Mouse (Mus musculus): ENCODE results near the gene Golga5.

DNA sequence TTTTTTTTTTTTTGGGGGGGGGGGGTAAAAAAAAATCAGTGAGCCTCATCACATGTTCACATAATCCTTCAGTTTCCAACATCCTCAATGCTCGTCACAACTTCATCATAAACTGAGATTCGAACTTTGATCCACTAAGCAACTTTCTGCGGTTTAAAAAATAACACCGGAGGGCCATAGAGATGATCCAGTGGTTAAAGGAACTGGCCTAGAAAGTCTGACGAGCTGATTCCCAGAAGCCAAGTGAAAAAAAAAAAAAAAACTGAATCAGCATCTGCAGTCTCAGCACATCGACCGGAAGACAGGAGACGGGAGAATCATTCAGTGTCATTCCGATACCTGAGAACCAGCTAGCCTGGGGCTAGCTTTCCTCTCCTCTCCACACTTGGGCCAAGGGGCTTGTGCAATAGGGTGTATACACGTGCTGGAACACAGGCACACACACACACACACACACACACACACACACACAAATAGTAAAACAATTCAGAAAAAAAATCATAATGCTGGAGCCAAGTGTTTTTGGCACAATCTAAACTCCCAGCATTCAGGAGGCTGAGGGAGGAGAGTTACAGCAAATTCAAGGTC, 31.9 kb upstream of the Golga5 start:
- TF ChIP-seq E2F4 (IDR thresholded peaks at IDR 0.05; ENCODE audit: borderline replicate concordance, low read depth, low read length) (no peak), CTCF (IDR thresholded peaks at IDR 0.05 in 2 of 3, conservative IDR thresholded peaks at IDR 0.05 in 1 of 3; ENCODE audit: control insufficient read depth in 1 of 3, insufficient read depth in 1 of 3, low read depth in 2 of 3, low read length in 3 of 3, poor library complexity in 1 of 3, severe bottlenecking in 1 of 3) (no peak), USF1 (IDR thresholded peaks at IDR 0.05; ENCODE audit: low read depth, low read length) (no peak), POLR2A (IDR thresholded peaks at IDR 0.05; ENCODE audit: control insufficient read depth in 1 of 2, insufficient read depth in 1 of 2, low read depth in 1 of 2, low read length in 2 of 2, poor library complexity in 1 of 2) (no peak)
